Mouse (Mus musculus) bone marrow macrophage, adult 2 months (primary cell): ENCODE results near the gene Clstn3.

ENCODE experiments used
- CTCF ChIP-seq: IDR thresholded peaks from 2 replicates; pipeline ENCODE4 v1.5.1; 2012; ENCODE audit warnings: low read depth, mild to moderate bottlenecking, low read length, moderate library complexity
- POLR2A ChIP-seq: IDR thresholded peaks from 2 replicates; pipeline ENCODE4 v1.6.1; 2012; ENCODE audit warnings: mild to moderate bottlenecking, low read depth, low read length, borderline replicate concordance

- TF ChIP-seq CTCF (no peak), POLR2A (no peak)
Observed at GRCm38 (mm10) chr6:124399738-124400137, 64.9 kb downstream of the Clstn3 start.
